Mouse (Mus musculus) erythroblast, embryonic 14.5 days (primary cell): ENCODE measurements at regions not wholly inside any gene's neighbourhood (a gene's known extent, or its start where the extent isn't known, plus 50 kb on each side); places are given as distances from the start of the nearest gene placed in this dataset.

Experiments used
- GATA1 ChIP-seq: IDR thresholded peaks from 2 replicates; pipeline ENCODE4 v1.6.1; 2012; ENCODE audit warnings: low read length, inconsistent platforms, mixed read lengths
- TAL1 ChIP-seq: IDR thresholded peaks from 3 replicates; pipeline ENCODE4 v1.6.1; 2012; ENCODE audit warnings: low read length, inconsistent platforms, mixed read lengths

DNA sequence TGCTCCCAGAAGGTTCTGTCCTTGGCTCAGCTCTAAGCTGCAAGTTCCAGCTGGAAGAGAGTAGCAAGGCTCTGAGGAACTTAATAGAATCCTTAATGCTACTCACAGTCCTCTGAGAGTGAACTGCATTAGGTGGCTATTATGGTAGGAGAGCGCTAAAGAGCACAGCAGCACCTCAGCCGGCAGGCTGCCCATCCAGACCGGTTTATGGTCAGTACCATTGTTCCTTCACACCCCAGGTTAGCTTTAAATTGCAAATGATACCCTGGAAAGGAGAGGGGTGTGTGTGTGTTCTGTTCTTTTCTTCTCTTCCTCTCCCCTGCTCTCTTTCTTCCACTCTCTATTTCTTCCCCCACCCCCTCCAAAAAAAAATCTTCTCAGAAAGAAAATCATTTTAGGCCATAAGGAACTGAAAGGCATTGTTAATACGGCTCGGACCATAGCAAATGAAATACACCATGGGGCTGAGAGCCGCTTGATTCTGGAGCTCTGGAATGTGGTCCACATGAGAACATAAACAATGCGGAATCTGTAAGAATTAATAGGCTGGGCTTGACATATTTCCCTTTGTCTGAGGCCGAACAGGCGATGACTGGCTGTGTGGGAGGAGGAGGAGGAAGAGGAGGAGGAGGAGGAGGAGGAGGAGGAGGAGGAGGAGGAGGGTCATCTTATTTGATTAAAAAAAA, 263.8 kb upstream of the Irx3 start:
- no peak for TF ChIP-seq TAL1
- no peak for TF ChIP-seq GATA1
